Mouse (Mus musculus): Measurements from ENCODE around the gene Nab1. TPM values are rescaled to one million over a fixed set of nuclear protein-coding genes. Genes with fewer than 3 reads are reported as not detected.

Nab1 gene
- 12.9 and 14.0 TPM in 2 replicates for polyA plus RNA-seq (2012; rRNA removed)

DNA sequence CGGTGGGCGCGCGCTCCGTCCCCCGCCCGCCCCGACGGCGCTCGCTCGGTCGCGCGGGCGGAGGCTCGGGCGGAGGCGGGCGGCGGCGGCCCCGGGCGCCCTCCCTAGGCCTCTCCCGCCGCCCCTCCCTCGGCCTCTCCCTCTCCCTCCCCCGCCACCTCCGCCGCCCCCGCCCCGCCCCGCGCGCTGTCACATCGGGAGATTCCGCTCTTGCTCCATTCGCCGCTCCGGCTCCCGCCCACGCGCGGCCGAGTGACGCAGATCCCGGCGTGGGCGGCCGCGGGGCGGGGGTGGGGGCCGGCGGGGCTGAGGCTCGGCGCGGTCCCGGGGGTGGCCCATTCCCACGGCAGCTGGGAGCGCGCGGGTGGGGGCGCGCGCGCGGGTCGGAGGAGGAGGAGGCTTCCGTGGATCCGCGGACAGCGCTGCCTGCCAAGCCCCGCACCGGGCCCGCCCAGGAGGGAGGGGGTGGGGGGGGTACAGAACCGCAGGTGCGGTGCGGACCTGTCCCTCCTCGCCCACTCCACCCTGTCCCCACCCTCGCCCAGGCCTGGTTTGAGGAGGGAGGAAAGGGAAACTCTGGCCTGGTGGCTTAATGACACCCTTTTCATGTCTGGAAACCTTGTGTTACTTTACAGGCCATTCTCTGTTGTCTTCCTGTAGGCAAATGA is at the start of gene Nab1:
Nab1 (minus strand) TSS at position 366 of the 668 bp plus-strand sequence.

Other genes starting within 250 kb of the Nab1 start
- 3.6 and 3.7 TPM in 2 replicates for gene Nemp2, start 130.0 kb upstream of the Nab1 start, polyA plus RNA-seq (2012; rRNA removed)
- 50.7 and 51.2 TPM in 2 replicates for gene Mfsd6, start 226.8 kb upstream of the Nab1 start, polyA plus RNA-seq (2012; rRNA removed)

Data from colon, adult 2 months (tissue).